Mouse (Mus musculus): Measurements from ENCODE around the gene Snrnp70. TPM values are rescaled to one million over a fixed set of nuclear protein-coding genes. Genes with fewer than 3 reads are reported as not detected.

The Snrnp70 gene
- polyA plus RNA-seq, 1 experiment: 79.6 TPM

GRCm38 (mm10) chr7:45413113-45413863, 17.7 kb upstream of the Snrnp70 start, which contains the start of gene Ntf5:
Ntf5 (plus strand) TSS chr7:45413695.
- no peak for TF ChIP-seq GATA1 (IDR thresholded peaks at IDR 0.05; ENCODE audit: low read length)
- no peak for TF ChIP-seq TAL1 (IDR thresholded peaks at IDR 0.05; ENCODE audit: low read length)
- Histone ChIP-seq H3K36me3 (ENCODE audit: control insufficient read depth) (no peaks in the 10 kb centered on the region), H3K9me3 (ENCODE audit: control insufficient read depth, low read length) (peaks cover 6% of the 10 kb centered on the region; the same call in 1 of the 2 replicates), H3K4me3 (replicated peaks) (peak within 1 kb of the TSS; percentile 18), H3K27me3 (ENCODE audit: control insufficient read depth) (peaks cover 100% of the 10 kb centered on the region), H3K4me1 (ENCODE audit: control insufficient read depth) (peaks cover 10% of the 10 kb centered on the region)

DNA sequence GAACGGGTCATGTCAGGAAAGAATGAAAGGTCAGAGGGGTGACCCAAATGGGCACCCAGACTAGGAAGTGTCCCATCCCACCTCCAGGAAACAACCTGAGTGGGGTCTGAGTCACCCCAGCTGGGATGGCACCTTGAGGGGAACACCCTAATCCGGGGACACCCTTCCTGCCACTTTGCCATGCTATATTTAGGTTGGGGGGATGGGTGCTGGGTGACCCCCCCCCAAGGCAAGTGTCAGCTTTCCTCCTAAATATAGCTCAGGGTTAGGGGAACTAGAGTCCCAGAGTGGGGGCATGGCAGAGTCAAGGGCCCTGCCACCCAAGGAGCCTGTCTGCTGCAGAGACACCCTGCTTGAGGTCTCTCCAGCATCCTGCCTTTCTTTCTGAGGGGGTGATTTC, 16.9 kb upstream of the Snrnp70 start:
- peaks cover 100% of the 10 kb centered on the region for H3K27me3 ChIP-seq (ENCODE audit: control insufficient read depth)
- H3K9me3 ChIP-seq (ENCODE audit: control insufficient read depth, low read length): peaks cover 6% of the 10 kb centered on the region; the same call in 1 of the 2 replicates
- TF ChIP-seq GATA1 (IDR thresholded peaks at IDR 0.05; ENCODE audit: low read length) (no peak), TAL1 (IDR thresholded peaks at IDR 0.05; ENCODE audit: low read length) (no peak)
- H3K4me1 ChIP-seq (ENCODE audit: control insufficient read depth): peaks cover 10% of the 10 kb centered on the region
- no peaks in the 10 kb centered on the region for H3K36me3 ChIP-seq (ENCODE audit: control insufficient read depth)
- H3K4me3 ChIP-seq (replicated peaks): no peak overlapping the region

DNA sequence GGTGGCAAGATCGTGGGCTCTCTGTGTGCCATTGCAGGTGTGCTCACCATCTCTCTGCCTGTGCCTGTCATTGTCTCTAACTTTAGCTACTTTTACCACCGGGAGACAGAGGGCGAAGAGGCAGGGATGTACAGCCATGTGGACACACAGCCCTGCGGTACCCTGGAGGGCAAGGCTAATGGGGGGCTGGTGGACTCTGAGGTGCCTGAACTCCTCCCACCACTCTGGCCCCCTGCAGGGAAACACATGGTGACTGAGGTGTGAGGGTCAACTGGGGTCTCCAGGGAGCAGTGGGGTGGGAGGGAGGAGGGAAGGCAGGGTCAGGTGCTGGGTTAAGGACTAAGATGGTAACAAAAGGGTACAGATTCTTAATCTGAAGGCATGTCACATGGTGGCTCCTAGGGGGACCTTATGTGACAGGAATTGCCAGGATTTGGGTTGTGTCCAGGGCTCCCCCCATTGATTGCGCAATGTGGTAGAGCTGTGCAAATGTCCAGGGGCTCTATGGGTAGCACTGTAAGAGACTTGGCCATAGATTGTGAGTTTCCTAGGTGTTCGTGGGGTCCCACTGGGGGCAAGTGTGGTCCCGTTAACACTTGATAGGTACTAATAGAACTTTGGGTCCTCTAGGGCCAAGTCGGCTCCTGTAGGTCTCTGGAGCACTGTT, 14.1 kb upstream of the Snrnp70 start:
- H3K4me1 ChIP-seq (ENCODE audit: control insufficient read depth): peaks cover 14% of the 10 kb centered on the region
- peaks cover 100% of the 10 kb centered on the region for H3K27me3 ChIP-seq (ENCODE audit: control insufficient read depth)
- peaks cover 10% of the 10 kb centered on the region; the same call in 1 of the 2 replicates for H3K9me3 ChIP-seq (ENCODE audit: control insufficient read depth, low read length)
- TF ChIP-seq GATA1 (IDR thresholded peaks at IDR 0.05; ENCODE audit: low read length) (no peak), TAL1 (IDR thresholded peaks at IDR 0.05; ENCODE audit: low read length) (no peak)
- no peaks in the 10 kb centered on the region for H3K36me3 ChIP-seq (ENCODE audit: control insufficient read depth)
- no peak overlapping the region for H3K4me3 ChIP-seq (replicated peaks)

GRCm38 (mm10) chr7:45408949-45409348, 13.4 kb upstream of the Snrnp70 start:
- no peak overlapping the region for H3K4me3 ChIP-seq (replicated peaks)
- TF ChIP-seq TAL1 (IDR thresholded peaks at IDR 0.05; ENCODE audit: low read length) (no peak), GATA1 (IDR thresholded peaks at IDR 0.05; ENCODE audit: low read length) (no peak)

DNA sequence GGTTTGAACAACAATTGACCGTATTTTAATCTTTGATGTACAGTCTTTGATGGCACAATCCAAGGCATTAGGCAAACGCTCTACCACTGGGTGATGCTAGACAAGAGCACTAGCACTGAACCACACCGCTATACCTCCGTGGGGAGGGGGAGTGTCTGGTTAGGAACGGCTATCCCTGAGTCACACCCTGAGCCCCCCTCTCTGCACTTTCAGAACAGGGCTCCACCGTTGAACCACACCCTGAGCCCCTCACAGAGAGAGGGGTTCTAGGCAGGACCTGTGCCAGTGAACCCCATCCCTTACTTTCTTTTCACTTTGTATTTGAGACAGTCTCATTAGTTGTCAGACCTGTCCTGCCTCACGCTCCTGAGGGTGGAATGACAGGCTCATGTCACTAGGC, 12.8 kb upstream of the Snrnp70 start:
- Histone ChIP-seq H3K36me3 (ENCODE audit: control insufficient read depth) (no peaks in the 10 kb centered on the region), H3K9me3 (ENCODE audit: control insufficient read depth, low read length) (peaks cover 8% of the 10 kb centered on the region; the same call in 1 of the 2 replicates), H3K27me3 (ENCODE audit: control insufficient read depth) (peaks cover 87% of the 10 kb centered on the region), H3K4me3 (replicated peaks) (no peak overlapping the region), H3K4me1 (ENCODE audit: control insufficient read depth) (peaks cover 5% of the 10 kb centered on the region)
- TF ChIP-seq GATA1 (IDR thresholded peaks at IDR 0.05; ENCODE audit: low read length) (no peak), TAL1 (IDR thresholded peaks at IDR 0.05; ENCODE audit: low read length) (no peak)

More at GRCm38 (mm10) chr7:45408949-45409348, 13.4 kb upstream of the Snrnp70 start:
- Histone ChIP-seq H3K27me3 (ENCODE audit: control insufficient read depth) (peaks cover 93% of the 10 kb centered on the region), H3K9me3 (ENCODE audit: control insufficient read depth, low read length) (peaks cover 8% of the 10 kb centered on the region; the same call in 1 of the 2 replicates), H3K4me1 (ENCODE audit: control insufficient read depth) (peaks cover 11% of the 10 kb centered on the region), H3K36me3 (ENCODE audit: control insufficient read depth) (no peaks in the 10 kb centered on the region)

- no peak overlapping the region for H3K4me3 ChIP-seq (replicated peaks)
- peaks cover 8% of the 10 kb centered on the region; the same call in 1 of the 2 replicates for H3K9me3 ChIP-seq (ENCODE audit: control insufficient read depth, low read length)
- H3K36me3 ChIP-seq (ENCODE audit: control insufficient read depth): no peaks in the 10 kb centered on the region
- H3K4me1 ChIP-seq (ENCODE audit: control insufficient read depth): peaks cover 4% of the 10 kb centered on the region; the same call in 1 of the 2 replicates
- H3K27me3 ChIP-seq (ENCODE audit: control insufficient read depth): peaks cover 85% of the 10 kb centered on the region
- no peak for TF ChIP-seq GATA1 (IDR thresholded peaks at IDR 0.05; ENCODE audit: low read length)
- TF ChIP-seq TAL1 (IDR thresholded peaks at IDR 0.05; ENCODE audit: low read length): no peak
Observed at GRCm38 (mm10) chr7:45407836-45408235, 12.3 kb upstream of the Snrnp70 start.

DNA sequence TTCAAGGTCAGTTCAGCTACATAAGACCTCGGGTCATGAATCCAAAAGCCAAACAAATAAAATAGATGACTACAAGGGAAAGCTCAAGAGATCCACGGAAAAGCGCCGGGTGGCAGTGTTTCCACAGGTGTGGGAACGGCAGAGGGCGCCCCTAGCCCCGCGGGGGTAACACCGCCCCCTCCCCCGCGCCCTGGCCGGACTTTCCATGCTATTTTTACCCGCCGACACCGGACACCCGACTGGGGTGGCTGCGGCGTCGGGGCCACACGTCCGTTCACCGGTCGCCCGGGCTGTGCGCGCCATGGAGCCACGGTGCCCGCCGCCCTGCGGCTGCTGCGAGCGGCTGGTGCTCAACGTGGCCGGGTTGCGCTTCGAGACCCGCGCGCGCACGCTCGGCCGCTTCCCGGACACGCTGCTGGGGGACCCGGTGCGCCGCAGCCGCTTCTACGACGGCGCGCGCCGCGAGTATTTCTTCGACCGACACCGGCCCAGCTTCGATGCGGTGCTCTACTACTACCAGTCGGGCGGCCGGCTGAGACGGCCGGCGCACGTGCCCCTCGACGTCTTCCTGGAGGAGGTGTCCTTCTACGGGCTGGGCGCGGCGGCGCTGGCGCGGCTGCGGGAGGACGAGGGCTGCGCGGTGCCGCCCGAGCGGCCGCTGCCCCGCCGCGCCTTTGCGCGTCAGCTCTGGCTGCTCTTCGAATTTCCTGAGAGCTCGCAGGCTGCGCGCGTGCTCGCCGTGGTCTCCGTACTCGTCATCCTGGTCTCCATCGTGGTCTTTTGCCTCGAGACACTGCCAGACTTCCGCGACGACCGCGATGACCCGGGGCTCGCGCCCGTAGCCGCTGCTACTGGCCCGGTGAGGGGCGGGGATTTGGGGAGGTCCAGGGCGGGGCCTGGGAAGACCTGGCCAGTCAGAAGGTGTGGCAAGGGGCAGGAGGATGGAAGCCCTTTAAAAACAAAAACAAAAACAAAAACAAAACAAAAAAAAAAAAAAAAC, 10.9 kb upstream of the Snrnp70 start:
- Histone ChIP-seq H3K9me3 (ENCODE audit: control insufficient read depth, low read length) (peaks cover 8% of the 10 kb centered on the region; the same call in 1 of the 2 replicates), H3K4me1 (ENCODE audit: control insufficient read depth) (peaks cover 4% of the 10 kb centered on the region; the same call in 1 of the 2 replicates), H3K4me3 (replicated peaks) (no peak overlapping the region), H3K27me3 (ENCODE audit: control insufficient read depth) (peaks cover 84% of the 10 kb centered on the region), H3K36me3 (ENCODE audit: control insufficient read depth) (no peaks in the 10 kb centered on the region)
- no peak for TF ChIP-seq TAL1 (IDR thresholded peaks at IDR 0.05; ENCODE audit: low read length)
- no peak for TF ChIP-seq GATA1 (IDR thresholded peaks at IDR 0.05; ENCODE audit: low read length)

Measured in erythroblast, embryonic 14.5 days (primary cell).